Mouse (Mus musculus): ENCODE results near the gene C8g. TPM values are rescaled to one million over a fixed set of nuclear protein-coding genes. Genes with fewer than 3 reads are reported as not detected.

Gene C8g
- polyA plus RNA-seq, 1 experiment from 2014 or later: 5.5 TPM

DNA sequence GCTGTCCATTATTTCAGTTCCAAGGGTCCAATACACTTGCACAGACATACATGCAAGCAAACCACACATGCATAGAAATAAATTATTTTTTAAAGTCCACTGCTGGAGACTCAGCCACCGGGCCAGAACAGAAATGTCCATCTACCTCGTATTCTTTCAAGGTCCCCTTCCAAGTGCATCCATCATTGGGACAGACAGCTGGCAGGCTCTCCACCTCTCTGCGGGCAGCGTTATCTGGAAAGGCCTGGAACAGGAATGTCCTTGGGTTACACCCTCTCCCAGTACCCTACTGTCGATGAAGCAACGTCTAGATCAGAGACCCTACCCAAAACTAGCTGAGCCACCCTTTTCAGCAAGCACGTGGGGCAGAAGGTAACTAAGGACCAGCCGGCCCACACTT is 35.0 kb upstream of the C8g start:
- H3K4me3 ChIP-seq (ENCODE audit: low read depth, low read length): no peak overlapping the region
- no peak overlapping the region for H3K9ac ChIP-seq (ENCODE audit: low read length)
- ATAC-seq (replicated peaks; ENCODE audit: low FRiP score) (no peak), DNase-seq (ENCODE audit: low spot score) (no peak)
- 94% methylated on average over 8 of the region's 8 CpGs for WGBS
- no peak overlapping the region for H3K4me2 ChIP-seq (ENCODE audit: low read depth, low read length, severe bottlenecking)
- no peaks in the 10 kb centered on the region for H3K9me3 ChIP-seq (ENCODE audit: control insufficient read depth, low read length)
- no peaks in the 10 kb centered on the region for H3K4me1 ChIP-seq (replicated peaks; ENCODE audit: control insufficient read depth, insufficient read depth, low read length)
- H3K27ac ChIP-seq (ENCODE audit: low read depth, low read length): no peak overlapping the region
- H3K27me3 ChIP-seq (ENCODE audit: control insufficient read depth, insufficient read depth, low read length): no peaks in the 10 kb centered on the region
- H3K36me3 ChIP-seq (ENCODE audit: control insufficient read depth, insufficient read depth, low read length): no peaks in the 10 kb centered on the region; the same call in 1 of the 2 replicates

DNA sequence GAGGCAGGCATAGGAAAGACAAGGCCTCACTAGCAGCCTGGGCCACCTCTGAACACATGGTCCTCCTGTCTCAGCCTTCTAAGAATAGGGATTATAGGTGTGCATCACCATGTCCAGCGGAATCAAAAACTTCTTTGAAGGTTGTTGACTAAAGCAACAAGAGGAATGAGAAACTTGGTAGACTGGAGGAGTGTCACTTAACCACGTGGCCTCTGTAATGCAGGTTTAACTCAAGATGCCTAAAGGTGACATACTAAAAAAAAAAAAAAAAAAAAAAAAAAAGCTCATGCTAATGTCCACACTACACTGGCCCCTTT is 33.3 kb upstream of the C8g start:
- Histone ChIP-seq H3K27ac (ENCODE audit: low read depth, low read length) (no peak overlapping the region), H3K4me1 (replicated peaks; ENCODE audit: control insufficient read depth, insufficient read depth, low read length) (no peaks in the 10 kb centered on the region), H3K4me2 (ENCODE audit: low read depth, low read length, severe bottlenecking) (no peak overlapping the region), H3K9ac (ENCODE audit: low read length) (no peak overlapping the region), H3K9me3 (ENCODE audit: control insufficient read depth, low read length) (no peaks in the 10 kb centered on the region), H3K4me3 (ENCODE audit: low read depth, low read length) (no peak overlapping the region), H3K36me3 (ENCODE audit: control insufficient read depth, insufficient read depth, low read length) (peaks cover 6% of the 10 kb centered on the region; the same call in 1 of the 2 replicates), H3K27me3 (ENCODE audit: control insufficient read depth, insufficient read depth, low read length) (no peaks in the 10 kb centered on the region)
- WGBS: 94% methylated on average over 2 of the region's 2 CpGs
- DNase-seq (ENCODE audit: low spot score) (no peak), ATAC-seq (replicated peaks; ENCODE audit: low FRiP score) (no peak)

DNA sequence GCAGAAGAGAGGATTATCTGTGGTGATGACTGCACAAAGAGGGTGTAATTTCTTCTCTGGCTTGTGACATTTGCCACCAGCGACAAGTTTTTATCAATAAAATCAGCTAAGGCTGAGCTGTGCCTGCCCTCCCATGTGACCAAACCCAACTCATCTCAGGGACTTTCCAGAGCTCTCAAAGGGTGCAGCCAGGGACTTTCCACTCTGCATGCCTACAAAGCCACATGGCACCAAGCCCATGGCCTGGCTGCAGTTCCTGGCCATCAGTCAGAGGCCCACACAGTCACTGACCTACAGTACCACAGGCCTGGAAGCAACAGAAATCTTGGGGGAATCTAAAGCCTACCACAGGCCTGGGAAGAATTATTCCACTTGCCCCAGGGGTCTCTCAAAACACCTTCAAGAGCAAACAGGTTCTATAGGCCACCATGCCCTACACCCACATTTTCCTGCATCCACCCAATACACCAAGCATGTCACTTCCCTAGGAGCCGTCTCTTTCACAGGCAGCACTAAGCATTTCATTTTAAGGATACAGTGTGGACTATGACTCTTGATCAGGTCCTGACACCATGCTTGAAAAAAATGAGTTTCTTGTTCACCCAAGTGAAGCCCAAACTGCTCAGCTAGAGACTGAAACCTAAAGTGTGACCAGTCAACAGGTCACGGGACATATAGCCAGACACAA is 32.8 kb upstream of the C8g start:
- Histone ChIP-seq H3K4me1 (replicated peaks; ENCODE audit: control insufficient read depth, insufficient read depth, low read length) (no peaks in the 10 kb centered on the region), H3K27me3 (ENCODE audit: control insufficient read depth, insufficient read depth, low read length) (no peaks in the 10 kb centered on the region), H3K9me3 (ENCODE audit: control insufficient read depth, low read length) (no peaks in the 10 kb centered on the region), H3K9ac (ENCODE audit: low read length) (no peak overlapping the region), H3K27ac (ENCODE audit: low read depth, low read length) (no peak overlapping the region), H3K4me3 (ENCODE audit: low read depth, low read length) (no peak overlapping the region), H3K4me2 (ENCODE audit: low read depth, low read length, severe bottlenecking) (no peak overlapping the region), H3K36me3 (ENCODE audit: control insufficient read depth, insufficient read depth, low read length) (peaks cover 6% of the 10 kb centered on the region; the same call in 1 of the 2 replicates)
- ATAC-seq (replicated peaks; ENCODE audit: low FRiP score) (no peak), DNase-seq (ENCODE audit: low spot score) (no peak)
- 84% methylated on average over 3 of the region's 3 CpGs for WGBS

DNA sequence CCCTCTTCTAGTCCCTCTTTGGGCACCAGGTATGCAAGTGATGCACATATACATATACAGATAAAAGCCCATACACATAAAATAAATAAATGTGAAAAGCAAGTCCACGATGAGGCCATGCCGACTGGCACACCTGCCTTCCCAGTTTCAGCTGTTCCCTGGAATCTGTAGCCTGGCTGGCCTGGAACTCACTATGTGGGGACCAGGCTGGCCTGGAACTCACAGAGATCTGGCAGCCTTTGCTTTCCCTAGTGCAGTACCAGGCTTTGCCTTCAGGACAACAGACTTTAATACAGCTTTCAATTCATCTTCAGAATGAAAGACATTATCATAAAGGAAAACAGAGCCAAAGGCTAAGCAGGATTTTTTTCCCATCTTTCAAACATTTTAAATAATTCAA is 32.2 kb upstream of the C8g start:
- DNase-seq (ENCODE audit: low spot score) (no peak), ATAC-seq (replicated peaks; ENCODE audit: low FRiP score) (no peak)
- no peak overlapping the region for H3K4me2 ChIP-seq (ENCODE audit: low read depth, low read length, severe bottlenecking)
- 94% methylated on average over 2 of the region's 2 CpGs for WGBS
- no peak overlapping the region for H3K4me3 ChIP-seq (ENCODE audit: low read depth, low read length)
- peaks cover 6% of the 10 kb centered on the region; the same call in 1 of the 2 replicates for H3K36me3 ChIP-seq (ENCODE audit: control insufficient read depth, insufficient read depth, low read length)
- H3K27ac ChIP-seq (ENCODE audit: low read depth, low read length): no peak overlapping the region
- H3K9ac ChIP-seq (ENCODE audit: low read length): no peak overlapping the region
- H3K9me3 ChIP-seq (ENCODE audit: control insufficient read depth, low read length): no peaks in the 10 kb centered on the region
- no peaks in the 10 kb centered on the region for H3K4me1 ChIP-seq (replicated peaks; ENCODE audit: control insufficient read depth, insufficient read depth, low read length)
- no peaks in the 10 kb centered on the region for H3K27me3 ChIP-seq (ENCODE audit: control insufficient read depth, insufficient read depth, low read length)

DNA sequence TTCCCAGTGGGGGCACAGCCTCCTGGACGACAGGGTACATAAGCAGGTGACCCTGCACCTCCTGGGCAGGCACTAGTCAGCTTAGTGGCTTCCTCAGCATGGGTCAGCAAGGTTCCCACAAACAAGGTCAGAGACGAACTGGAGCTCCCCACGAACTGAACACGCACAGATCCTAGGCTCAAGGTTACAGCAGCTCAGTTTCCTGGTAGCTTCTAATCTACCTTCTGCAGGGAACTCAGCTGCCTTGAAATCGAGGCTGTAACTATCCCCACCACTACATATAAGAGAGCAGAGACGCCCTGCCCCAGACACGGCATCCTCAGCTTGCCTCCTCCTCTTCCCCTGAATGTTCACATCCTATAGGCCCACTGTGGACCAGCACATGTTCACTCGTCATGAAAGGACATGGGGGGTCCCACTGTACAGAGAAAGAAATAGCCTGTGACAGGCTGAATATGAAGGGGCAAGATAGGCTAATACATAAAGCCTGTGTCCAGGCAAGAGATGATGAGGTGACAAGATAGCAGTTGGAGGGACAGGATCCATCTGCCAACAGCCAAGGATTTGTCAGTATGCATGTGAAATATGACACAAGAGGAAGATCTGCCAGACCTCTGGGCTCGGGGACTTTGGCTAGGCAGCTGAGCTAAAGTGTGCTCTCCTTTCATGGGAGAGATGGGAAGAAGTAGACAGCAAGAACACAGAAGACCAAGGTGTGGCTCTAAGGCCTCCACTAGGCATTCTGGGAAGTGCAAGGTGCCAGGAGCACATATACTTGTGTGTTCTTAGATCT is 25.2 kb upstream of the C8g start:
- 93% methylated on average over 9 of the region's 9 CpGs for WGBS
- Histone ChIP-seq H3K4me3 (ENCODE audit: low read depth, low read length) (no peak overlapping the region), H3K4me1 (replicated peaks; ENCODE audit: control insufficient read depth, insufficient read depth, low read length) (no peaks in the 10 kb centered on the region), H3K9ac (ENCODE audit: low read length) (no peak overlapping the region), H3K4me2 (ENCODE audit: low read depth, low read length, severe bottlenecking) (no peak overlapping the region), H3K36me3 (ENCODE audit: control insufficient read depth, insufficient read depth, low read length) (peaks cover 10% of the 10 kb centered on the region; the same call in 1 of the 2 replicates), H3K9me3 (ENCODE audit: control insufficient read depth, low read length) (no peaks in the 10 kb centered on the region), H3K27me3 (ENCODE audit: control insufficient read depth, insufficient read depth, low read length) (no peaks in the 10 kb centered on the region), H3K27ac (ENCODE audit: low read depth, low read length) (no peak overlapping the region)
- no peak for DNase-seq (ENCODE audit: low spot score)
- no peak for ATAC-seq (replicated peaks; ENCODE audit: low FRiP score)

DNA sequence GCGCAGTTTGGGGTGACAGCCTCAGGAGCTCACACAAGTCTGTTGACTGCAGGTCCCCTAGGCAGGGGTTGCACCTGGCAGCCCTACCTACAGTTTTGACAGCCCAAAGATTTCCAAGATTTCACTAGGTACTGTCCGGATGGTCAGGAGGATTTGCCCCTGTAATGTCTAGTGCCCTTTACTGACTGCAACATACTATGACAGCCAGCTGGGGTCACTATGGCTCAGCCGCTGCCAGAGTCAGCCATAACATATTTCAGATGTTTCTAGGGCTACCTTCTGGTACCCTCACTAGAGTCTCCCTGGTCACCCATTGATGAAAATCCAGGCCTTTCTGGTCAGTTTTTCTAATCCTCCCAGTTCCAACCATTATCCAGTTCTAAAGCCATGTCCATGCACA is 8.4 kb upstream of the C8g start:
- Histone ChIP-seq H3K4me3 (ENCODE audit: low read depth, low read length) (no peak overlapping the region), H3K27ac (ENCODE audit: low read depth, low read length) (no peak overlapping the region), H3K4me2 (ENCODE audit: low read depth, low read length, severe bottlenecking) (no peak overlapping the region), H3K4me1 (replicated peaks; ENCODE audit: control insufficient read depth, insufficient read depth, low read length) (no peaks in the 10 kb centered on the region), H3K36me3 (ENCODE audit: control insufficient read depth, insufficient read depth, low read length) (no peaks in the 10 kb centered on the region), H3K9me3 (ENCODE audit: control insufficient read depth, low read length) (no peaks in the 10 kb centered on the region), H3K27me3 (ENCODE audit: control insufficient read depth, insufficient read depth, low read length) (no peaks in the 10 kb centered on the region), H3K9ac (ENCODE audit: low read length) (no peak overlapping the region)
- WGBS: 71% methylated on average over 3 of the region's 3 CpGs
- no peak for DNase-seq (ENCODE audit: low spot score)
- ATAC-seq (replicated peaks; ENCODE audit: low FRiP score): no peak

DNA sequence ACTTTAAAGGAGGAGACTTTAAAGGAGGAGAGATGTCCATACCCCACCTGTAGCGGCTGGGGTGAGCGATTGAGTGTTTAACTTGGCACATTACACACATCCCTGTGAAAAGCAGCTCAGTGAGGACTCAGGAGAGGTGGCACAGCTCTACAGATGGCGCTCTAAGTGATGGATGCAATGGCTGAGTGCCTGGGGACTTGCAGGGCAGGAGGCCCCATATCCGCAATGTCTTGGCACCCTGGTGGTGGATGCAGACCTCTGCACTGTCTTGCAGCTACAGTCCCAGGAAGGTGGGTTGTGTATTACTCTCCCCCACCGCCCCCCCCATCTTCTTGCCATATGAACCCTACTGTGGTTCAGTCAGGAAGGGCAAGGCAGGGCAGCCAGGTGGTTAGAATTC is 5.4 kb upstream of the C8g start:
- no peaks in the 10 kb centered on the region for H3K36me3 ChIP-seq (ENCODE audit: control insufficient read depth, insufficient read depth, low read length)
- peaks cover under 1% of the 10 kb centered on the region; the same call in 1 of the 2 replicates for H3K4me1 ChIP-seq (replicated peaks; ENCODE audit: control insufficient read depth, insufficient read depth, low read length)
- no peak overlapping the region for H3K4me3 ChIP-seq (ENCODE audit: low read depth, low read length)
- no peak for DNase-seq (ENCODE audit: low spot score)
- no peak overlapping the region for H3K9ac ChIP-seq (ENCODE audit: low read length)
- H3K4me2 ChIP-seq (ENCODE audit: low read depth, low read length, severe bottlenecking): no peak overlapping the region
- H3K27me3 ChIP-seq (ENCODE audit: control insufficient read depth, insufficient read depth, low read length): no peaks in the 10 kb centered on the region
- 39% methylated on average over 5 of the region's 5 CpGs for WGBS
- no peaks in the 10 kb centered on the region for H3K9me3 ChIP-seq (ENCODE audit: control insufficient read depth, low read length)
- no peak overlapping the region for H3K27ac ChIP-seq (ENCODE audit: low read depth, low read length)
- no peak for ATAC-seq (replicated peaks; ENCODE audit: low FRiP score)

DNA sequence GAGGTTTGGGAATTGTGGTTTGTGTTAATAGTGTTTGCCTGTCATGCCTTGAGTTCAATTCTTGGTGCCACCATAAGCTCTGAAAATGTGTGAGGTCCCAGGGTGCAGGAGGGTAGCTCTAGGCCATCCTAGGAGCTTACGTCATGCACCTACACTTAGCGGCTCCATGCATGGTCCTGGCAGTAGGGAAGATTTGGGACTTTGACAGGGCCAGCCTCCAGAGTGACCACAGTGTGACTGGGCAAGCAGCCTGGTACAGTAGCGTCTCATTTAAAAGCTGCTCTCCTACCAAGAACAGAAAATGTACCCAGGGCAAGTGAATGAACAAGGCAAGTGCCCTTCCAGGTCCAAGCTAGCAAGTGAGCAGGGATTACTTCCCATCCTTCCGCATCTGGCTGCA is 4.3 kb upstream of the C8g start:
- Histone ChIP-seq H3K4me1 (replicated peaks; ENCODE audit: control insufficient read depth, insufficient read depth, low read length) (peaks cover 4% of the 10 kb centered on the region; the same call in 1 of the 2 replicates), H3K9me3 (ENCODE audit: control insufficient read depth, low read length) (no peaks in the 10 kb centered on the region), H3K4me2 (ENCODE audit: low read depth, low read length, severe bottlenecking) (no peak overlapping the region), H3K4me3 (ENCODE audit: low read depth, low read length) (no peak overlapping the region), H3K27ac (ENCODE audit: low read depth, low read length) (no peak overlapping the region), H3K9ac (ENCODE audit: low read length) (no peak overlapping the region), H3K36me3 (ENCODE audit: control insufficient read depth, insufficient read depth, low read length) (no peaks in the 10 kb centered on the region), H3K27me3 (ENCODE audit: control insufficient read depth, insufficient read depth, low read length) (no peaks in the 10 kb centered on the region)
- no peak for DNase-seq (ENCODE audit: low spot score)
- WGBS: 96% methylated on average over 4 of the region's 4 CpGs
- ATAC-seq (replicated peaks; ENCODE audit: low FRiP score): no peak

DNA sequence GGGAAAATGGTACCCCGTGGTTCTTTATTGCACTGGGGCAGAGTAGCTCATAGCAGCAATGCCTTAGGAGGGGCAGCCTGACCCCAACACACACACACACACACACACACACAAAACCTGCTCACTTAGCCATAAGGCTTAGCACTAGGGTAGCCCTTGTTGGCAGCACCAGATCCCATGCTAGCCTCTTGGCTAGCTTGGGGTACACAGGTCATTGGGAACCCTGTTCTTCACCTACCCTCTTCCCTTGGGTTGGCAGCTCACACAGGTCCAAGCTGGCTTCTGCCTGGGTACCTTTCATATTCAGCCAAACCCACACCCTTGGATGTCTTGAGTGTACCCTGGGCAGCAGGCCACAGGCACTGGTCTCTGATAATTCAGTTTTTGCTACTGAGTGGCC is 3.5 kb upstream of the C8g start:
- no peak overlapping the region for H3K27ac ChIP-seq (ENCODE audit: low read depth, low read length)
- 88% methylated on average over 1 of the region's 1 CpGs for WGBS
- H3K9ac ChIP-seq (ENCODE audit: low read length): no peak overlapping the region
- no peak overlapping the region for H3K4me3 ChIP-seq (ENCODE audit: low read depth, low read length)
- peaks cover 6% of the 10 kb centered on the region; the same call in 1 of the 2 replicates for H3K4me1 ChIP-seq (replicated peaks; ENCODE audit: control insufficient read depth, insufficient read depth, low read length)
- H3K36me3 ChIP-seq (ENCODE audit: control insufficient read depth, insufficient read depth, low read length): no peaks in the 10 kb centered on the region
- no peak for DNase-seq (ENCODE audit: low spot score)
- no peak for ATAC-seq (replicated peaks; ENCODE audit: low FRiP score)
- H3K9me3 ChIP-seq (ENCODE audit: control insufficient read depth, low read length): no peaks in the 10 kb centered on the region
- H3K27me3 ChIP-seq (ENCODE audit: control insufficient read depth, insufficient read depth, low read length): no peaks in the 10 kb centered on the region
- no peak overlapping the region for H3K4me2 ChIP-seq (ENCODE audit: low read depth, low read length, severe bottlenecking)
